Mouse (Mus musculus) cortical plate, adult 2 months (tissue): Measurements from ENCODE around the gene Sept10.

Experiments used
- CTCF ChIP-seq: fragments of 200-500 bp; IDR thresholded peaks from 2 replicates; pipeline ENCODE4 v1.5.1; 2011; ENCODE audit warnings: mild to moderate bottlenecking, control low read depth, low read length; ENCODE audit not compliant: insufficient read depth; ENCODE audit errors: extremely low read depth
- POLR2A ChIP-seq: fragments of 200-500 bp; IDR thresholded peaks from 2 replicates; pipeline ENCODE4 v1.6.1; 2011; ENCODE audit warnings: mild to moderate bottlenecking, low read length, control low read depth; ENCODE audit not compliant: insufficient read depth; ENCODE audit errors: extremely low read depth

GRCm38 (mm10) chr10:59262021-59262420, 40.4 kb upstream of the Sept10 start:
- no peak for TF ChIP-seq CTCF
- no peak for TF ChIP-seq POLR2A
